Mouse (Mus musculus): ENCODE results near the gene Cd82. TPM values are rescaled to one million over a fixed set of nuclear protein-coding genes. Genes with fewer than 3 reads are reported as not detected.

Cd82 gene
- total and polyA plus RNA-seq, 3 experiments: 177 to 294 (median 215) TPM

- H3K9ac ChIP-seq (ENCODE audit: insufficient read depth, low read depth): no peak overlapping the region
These were observed 22.5 kb upstream of the Cd82 start for GRCm38 (mm10) chr2:93485459-93485858.

GRCm38 (mm10) chr2:93482036-93482644 is 19.2 kb upstream of the Cd82 start:
- no peak for DNase-seq (ENCODE audit: extremely low read depth)
- no peaks in the 10 kb centered on the region for H3K4me1 ChIP-seq (ENCODE audit: control insufficient read depth in 1 of 2, insufficient read depth in 2 of 2)
- no peaks in the 10 kb centered on the region for H3K79me2 ChIP-seq (replicated peaks; ENCODE audit: control insufficient read depth, extremely low read depth, insufficient read depth, poor library complexity, severe bottlenecking)
- no peak overlapping the region for H3K4me3 ChIP-seq (replicated peaks in 1 of 3; ENCODE audit: low read depth in 2 of 3, low read length in 2 of 3, poor library complexity in 1 of 3)
- no peak overlapping the region for H3K27ac ChIP-seq (ENCODE audit: insufficient read depth, low read depth)
- no peaks in the 10 kb centered on the region for H3K9me3 ChIP-seq (replicated peaks; ENCODE audit: low read length)
- TF ChIP-seq ZMIZ1 (IDR thresholded peaks at IDR 0.05; ENCODE audit: low read depth, low read length) (no peak), KAT2A (IDR thresholded peaks at IDR 0.05; ENCODE audit: insufficient replicate concordance, low read length) (no peak), MEF2A (IDR thresholded peaks at IDR 0.05; ENCODE audit: borderline replicate concordance, low read depth, low read length) (no peak), CTCF (conservative IDR thresholded peaks at IDR 0.05 in 1 of 2, IDR thresholded peaks at IDR 0.05 in 1 of 2; ENCODE audit: low read depth in 2 of 2, low read length in 2 of 2) (no peak)
- dilution Hi-C loops (cut with MboI; ENCODE audit: extremely low pct_ligation_motif_present, extremely low pct_unique_long_range_greater_than_20kb, low sequenced_read_pairs) (no loop called here), in situ Hi-C loops (cut with MboI; ENCODE audit: low pct_ligation_motif_present, low pct_unique_long_range_greater_than_20kb, low sequenced_read_pairs) (loop anchor here (5.0 kb wide), 1 partner anchor 60 kb away; no protein-coding TSS in a partner anchor)
- no peak overlapping the region for H3K4me2 ChIP-seq (ENCODE audit: insufficient read depth, low read depth, poor library complexity, severe bottlenecking)
- H3K9ac ChIP-seq (ENCODE audit: insufficient read depth, low read depth): no peak overlapping the region
- H3K36me3 ChIP-seq (replicated peaks in 1 of 2; ENCODE audit: control insufficient read depth in 1 of 2, insufficient read depth in 1 of 2, low read length in 1 of 2): no peaks in the 10 kb centered on the region
- peaks cover 85% of the 10 kb centered on the region for H3K27me3 ChIP-seq (replicated peaks)

More at GRCm38 (mm10) chr2:93485459-93485858, 22.5 kb upstream of the Cd82 start:
- Histone ChIP-seq H3K27me3 (replicated peaks) (peaks cover 87% of the 10 kb centered on the region), H3K4me1 (ENCODE audit: control insufficient read depth in 1 of 2, insufficient read depth in 2 of 2) (no peaks in the 10 kb centered on the region), H3K36me3 (replicated peaks in 1 of 2; ENCODE audit: control insufficient read depth in 1 of 2, insufficient read depth in 1 of 2, low read length in 1 of 2) (no peaks in the 10 kb centered on the region), H3K9me3 (replicated peaks; ENCODE audit: low read length) (no peaks in the 10 kb centered on the region), H3K4me2 (ENCODE audit: insufficient read depth, low read depth, poor library complexity, severe bottlenecking) (no peak overlapping the region), H3K79me2 (replicated peaks; ENCODE audit: control insufficient read depth, extremely low read depth, insufficient read depth, poor library complexity, severe bottlenecking) (no peaks in the 10 kb centered on the region), H3K4me3 (replicated peaks in 1 of 3; ENCODE audit: low read depth in 2 of 3, low read length in 2 of 3, poor library complexity in 1 of 3) (no peak overlapping the region), H3K27ac (ENCODE audit: insufficient read depth, low read depth) (no peak overlapping the region)
- in situ Hi-C loops (cut with MboI; ENCODE audit: low pct_ligation_motif_present, low pct_unique_long_range_greater_than_20kb, low sequenced_read_pairs) (no loop called here), dilution Hi-C loops (cut with MboI; ENCODE audit: extremely low pct_ligation_motif_present, extremely low pct_unique_long_range_greater_than_20kb, low sequenced_read_pairs) (no loop called here)
- TF ChIP-seq MAFK (IDR thresholded peaks at IDR 0.05; ENCODE audit: insufficient replicate concordance, low read length) (no peak), SMC3 (IDR thresholded peaks at IDR 0.05; ENCODE audit: low read depth, low read length) (no peak), MEF2A (IDR thresholded peaks at IDR 0.05; ENCODE audit: borderline replicate concordance, low read depth, low read length) (no peak), TCF12 (IDR thresholded peaks at IDR 0.05; ENCODE audit: low read depth, low read length) (no peak)
- DNase-seq (ENCODE audit: extremely low read depth): no peak

GRCm38 (mm10) chr2:93478744-93479143 is 15.8 kb upstream of the Cd82 start:
- in situ Hi-C loops (cut with MboI; ENCODE audit: low pct_ligation_motif_present, low pct_unique_long_range_greater_than_20kb, low sequenced_read_pairs): loop anchor here (5.0 to 10.0 kb wide), 2 partner anchors 179 to 326 kb away; no protein-coding TSS in a partner anchor
- H3K79me2 ChIP-seq (replicated peaks; ENCODE audit: control insufficient read depth, extremely low read depth, insufficient read depth, poor library complexity, severe bottlenecking): no peaks in the 10 kb centered on the region
- H3K27ac ChIP-seq (ENCODE audit: insufficient read depth, low read depth): no peak overlapping the region
- H3K9me3 ChIP-seq (replicated peaks; ENCODE audit: low read length): peaks cover 6% of the 10 kb centered on the region
- DNase-seq (ENCODE audit: extremely low read depth): no peak
- no peak overlapping the region for H3K9ac ChIP-seq (ENCODE audit: insufficient read depth, low read depth)
- TF ChIP-seq RAD21 (IDR thresholded peaks at IDR 0.05; ENCODE audit: low read depth, low read length): no peak
- TF ChIP-seq IRF4 (IDR thresholded peaks at IDR 0.05; ENCODE audit: low read depth, low read length): no peak
- no peak for TF ChIP-seq KAT2A (IDR thresholded peaks at IDR 0.05; ENCODE audit: insufficient replicate concordance, low read length)
- TF ChIP-seq SMC3 (IDR thresholded peaks at IDR 0.05; ENCODE audit: low read depth, low read length): no peak
- dilution Hi-C loops (cut with MboI; ENCODE audit: extremely low pct_ligation_motif_present, extremely low pct_unique_long_range_greater_than_20kb, low sequenced_read_pairs): no loop called here
- H3K4me2 ChIP-seq (ENCODE audit: insufficient read depth, low read depth, poor library complexity, severe bottlenecking): no peak overlapping the region
- H3K36me3 ChIP-seq (replicated peaks in 1 of 2; ENCODE audit: control insufficient read depth in 1 of 2, insufficient read depth in 1 of 2, low read length in 1 of 2): no peaks in the 10 kb centered on the region
- no peak overlapping the region for H3K4me3 ChIP-seq (replicated peaks in 1 of 3; ENCODE audit: low read depth in 2 of 3, low read length in 2 of 3, poor library complexity in 1 of 3)
- H3K4me1 ChIP-seq (ENCODE audit: control insufficient read depth in 1 of 2, insufficient read depth in 2 of 2): peaks cover 4 to 14% of the 10 kb centered on the region in 2 experiments; a peak in 2 of 4 replicates
- H3K27me3 ChIP-seq (replicated peaks): peaks cover 78% of the 10 kb centered on the region
